Mouse (Mus musculus): ENCODE measurements around the gene Lpar4. TPM values are rescaled to one million over a fixed set of nuclear protein-coding genes. Genes with fewer than 3 reads are reported as not detected.

Lpar4 gene
- polyA plus RNA-seq, 1 experiment, result 0.78 TPM

- 26% methylated on average over 2 of the region's 2 CpGs for WGBS
- TF ChIP-seq CTCF (IDR thresholded peaks at IDR 0.05; ENCODE audit: insufficient read depth, low read length) (no peak), POLR2A (IDR thresholded peaks at IDR 0.05; ENCODE audit: borderline replicate concordance, extremely low read depth, low read depth, low read length) (no peak)
- no peaks in the 10 kb centered on the region for H3K4me1 ChIP-seq (ENCODE audit: control insufficient read depth, insufficient read depth, low read length)
Measured at GRCm38 (mm10) chrX:106951016-106951415, 30.6 kb downstream of the Lpar4 start.

DNA sequence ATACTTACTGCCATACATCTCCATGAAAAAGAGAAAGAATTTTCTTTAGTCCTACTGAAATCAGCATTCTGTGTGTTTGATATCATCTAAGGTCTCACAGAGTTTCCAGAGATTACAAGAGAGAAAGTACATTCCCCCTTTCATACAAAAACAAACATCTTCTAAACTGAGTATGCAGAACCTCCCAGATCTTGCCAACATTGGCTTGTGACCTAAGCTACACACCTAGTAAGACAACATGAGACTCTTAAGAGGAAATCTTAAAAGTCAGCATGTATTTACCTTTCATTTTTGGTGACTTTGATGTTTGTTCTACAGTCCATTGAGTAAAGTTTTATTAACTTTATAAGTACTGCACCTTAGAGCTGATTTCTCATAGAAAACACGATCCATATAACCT is 33.4 kb downstream of the Lpar4 start:
- WGBS, result 40% methylated on average over 1 of the region's 1 CpGs
- no peak for DNase-seq
- Histone ChIP-seq H3K4me3 (replicated peaks; ENCODE audit: extremely low read depth, low read depth, low read length) (no peak overlapping the region), H3K4me1 (ENCODE audit: control insufficient read depth, insufficient read depth, low read length) (no peaks in the 10 kb centered on the region)
- TF ChIP-seq POLR2A (IDR thresholded peaks at IDR 0.05; ENCODE audit: borderline replicate concordance, extremely low read depth, low read depth, low read length) (no peak), CTCF (IDR thresholded peaks at IDR 0.05; ENCODE audit: insufficient read depth, low read length) (no peak)

More at GRCm38 (mm10) chrX:106951016-106951415, 30.6 kb downstream of the Lpar4 start:
- DNase-seq, result no peak
- no peak overlapping the region for H3K4me3 ChIP-seq (replicated peaks; ENCODE audit: extremely low read depth, low read depth, low read length)

DNA sequence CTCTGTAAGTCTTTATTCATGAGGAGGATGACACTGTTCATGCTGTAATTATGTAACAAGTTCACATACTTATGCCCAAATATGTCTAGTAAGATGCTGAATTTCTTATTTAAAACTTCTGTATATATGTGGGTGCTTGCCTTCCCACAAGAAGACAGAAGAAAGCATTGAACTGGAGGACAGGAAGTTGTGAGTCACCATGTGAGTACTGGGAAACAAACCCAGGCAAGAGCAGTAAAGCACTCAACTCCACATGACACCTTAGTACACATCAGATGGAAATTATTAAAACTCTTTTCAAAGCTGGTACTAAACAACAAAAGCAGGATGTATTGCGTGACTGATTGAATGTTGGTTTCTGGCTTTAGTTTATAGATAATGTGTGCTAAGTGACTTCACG is 41.8 kb downstream of the Lpar4 start:
- WGBS, result 68% methylated on average over 2 of the region's 2 CpGs

DNA sequence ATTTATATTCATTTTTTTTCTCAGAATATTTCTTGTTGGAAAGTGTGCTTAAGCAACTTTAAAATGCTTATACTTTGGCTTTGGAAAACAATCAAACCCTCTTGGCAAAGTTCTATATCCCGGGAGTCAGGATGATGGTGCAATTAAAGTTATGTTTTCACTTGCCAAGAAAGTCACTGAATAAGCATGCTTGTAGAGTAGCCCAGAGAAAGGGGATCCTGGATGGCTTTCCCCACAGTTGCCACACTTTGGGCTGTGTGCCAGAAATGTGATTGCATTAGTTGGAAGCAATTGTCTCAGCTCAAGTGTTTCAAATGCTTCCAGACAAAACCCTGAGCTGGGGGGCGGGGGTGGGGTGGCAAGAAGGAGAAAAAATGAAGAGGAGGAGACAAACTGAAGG is 43.9 kb downstream of the Lpar4 start:
- Histone ChIP-seq H3K4me1 (ENCODE audit: control insufficient read depth, insufficient read depth, low read length) (no peaks in the 10 kb centered on the region), H3K4me3 (replicated peaks; ENCODE audit: extremely low read depth, low read depth, low read length) (no peak overlapping the region)
- 33% methylated on average over 2 of the region's 2 CpGs for WGBS
- DNase-seq, result peak; percentile 30
- no peak for TF ChIP-seq POLR2A (IDR thresholded peaks at IDR 0.05; ENCODE audit: borderline replicate concordance, extremely low read depth, low read depth, low read length)
- TF ChIP-seq CTCF (IDR thresholded peaks at IDR 0.05; ENCODE audit: insufficient read depth, low read length), result no peak

More for the DNA sequence above, 41.8 kb downstream of the Lpar4 start:
- H3K4me1 ChIP-seq (ENCODE audit: control insufficient read depth, insufficient read depth, low read length), result no peaks in the 10 kb centered on the region
- TF ChIP-seq POLR2A (IDR thresholded peaks at IDR 0.05; ENCODE audit: borderline replicate concordance, extremely low read depth, low read depth, low read length) (no peak), CTCF (IDR thresholded peaks at IDR 0.05; ENCODE audit: insufficient read depth, low read length) (no peak)
- no peak overlapping the region for H3K4me3 ChIP-seq (replicated peaks; ENCODE audit: extremely low read depth, low read depth, low read length)
- DNase-seq, result no peak

Other genes with a start within 250 kb of the Lpar4 start
- gene Rtl3, start 80.0 kb upstream of the Lpar4 start, polyA plus RNA-seq (2012; rRNA removed), result 0.19 and 0.50 TPM in 2 replicates
- 1.3 and 1.8 TPM in 2 replicates for gene P2ry10, start 167.9 kb downstream of the Lpar4 start, polyA plus RNA-seq (2012; rRNA removed)
- gene P2ry10b, start 228.3 kb downstream of the Lpar4 start, polyA plus RNA-seq (2012; rRNA removed), result 2.7 and 4.4 TPM in 2 replicates